Mouse (Mus musculus) ES-Bruce4 (cell line): Measurements from ENCODE around the gene Maml2.

ENCODE experiments used
- CTCF ChIP-seq: IDR thresholded peaks from one replicate; pipeline ENCODE4 v1.8.1; 2011; ENCODE audit warnings: low read depth, low read length
- EP300 ChIP-seq: IDR thresholded peaks from 2 replicates; pipeline ENCODE4 v1.6.1; 2011; ENCODE audit warnings: low read depth, low read length; ENCODE audit not compliant: insufficient read depth
- POLR2A ChIP-seq: IDR thresholded peaks from one replicate; pipeline ENCODE4 v1.8.1; 2011; ENCODE audit warnings: low read length; ENCODE audit not compliant: insufficient read depth

GRCm38 (mm10) chr9:13748404-13748797, 450.6 kb downstream of the Maml2 start, which contains the start of gene Mtmr2:
- no peak for TF ChIP-seq POLR2A
- no peak for TF ChIP-seq CTCF
- no peak for TF ChIP-seq EP300
